Mouse (Mus musculus) right cerebral cortex, postnatal 25 days (tissue): Measurements from ENCODE around the gene App.
A peak's percentile ranks its signal among the peaks of the same experiment; 100 is the strongest.

Source experiments
- DNase-seq: peaks from one replicate; pipeline ENCODE4 v3.0.0; 2022

App gene

GRCm38 (mm10) chr16:85012172-85012571, 161.4 kb downstream of the App start:
- DNase-seq: no peak

- no peak for DNase-seq
Observed at GRCm38 (mm10) chr16:85010651-85011050, 162.9 kb downstream of the App start.

GRCm38 (mm10) chr16:85008866-85009645, 164.5 kb downstream of the App start:
- DNase-seq: no peak

GRCm38 (mm10) chr16:85001939-85002556, 171.5 kb downstream of the App start:
- DNase-seq: peak; percentile 77

- no peak for DNase-seq
Observed at GRCm38 (mm10) chr16:85000304-85000703, 173.3 kb downstream of the App start.

- DNase-seq: no peak
Observed at GRCm38 (mm10) chr16:84997551-84997950, 176.0 kb downstream of the App start.

GRCm38 (mm10) chr16:84995441-84995867, 178.1 kb downstream of the App start:
- DNase-seq: no peak

- DNase-seq: no peak
Observed at GRCm38 (mm10) chr16:84992888-84993287, 180.7 kb downstream of the App start.

GRCm38 (mm10) chr16:84991011-84991410, 182.6 kb downstream of the App start:
- DNase-seq: no peak

GRCm38 (mm10) chr16:84989938-84990337, 183.6 kb downstream of the App start:
- no peak for DNase-seq

- no peak for DNase-seq
Observed at GRCm38 (mm10) chr16:84989476-84989875, 184.1 kb downstream of the App start.

- DNase-seq: no peak
Observed at GRCm38 (mm10) chr16:84987724-84988287, 185.8 kb downstream of the App start.

GRCm38 (mm10) chr16:84986016-84986631, 187.4 kb downstream of the App start:
- no peak for DNase-seq

- DNase-seq: no peak
Observed at GRCm38 (mm10) chr16:84985340-84985739, 188.2 kb downstream of the App start.

GRCm38 (mm10) chr16:84983428-84983827, 190.1 kb downstream of the App start:
- no peak for DNase-seq

GRCm38 (mm10) chr16:84982589-84982988, 191.0 kb downstream of the App start:
- DNase-seq: no peak

- DNase-seq: no peak
Observed at GRCm38 (mm10) chr16:84978589-84978988, 195.0 kb downstream of the App start.

GRCm38 (mm10) chr16:84974176-84974518, 199.4 kb downstream of the App start:
- DNase-seq: no peak

GRCm38 (mm10) chr16:84973446-84974175, 200.0 kb downstream of the App start:
- no peak for DNase-seq

- no peak for DNase-seq
Observed at GRCm38 (mm10) chr16:84971535-84972330, 201.8 kb downstream of the App start.

- no peak for DNase-seq
Observed at GRCm38 (mm10) chr16:84969026-84969425, 204.5 kb downstream of the App start.

- DNase-seq: no peak
Observed at GRCm38 (mm10) chr16:84966983-84967382, 206.6 kb downstream of the App start.
